Mouse (Mus musculus): ENCODE data around the gene Tmem63c.

- TF ChIP-seq POLR2A (IDR thresholded peaks at IDR 0.05; ENCODE audit: insufficient read depth, low read depth, low read length) (no peak), CTCF (IDR thresholded peaks at IDR 0.05; ENCODE audit: insufficient read depth, low read depth, low read length) (no peak)
Measured at GRCm38 (mm10) chr12:87028068-87028467, 6.9 kb downstream of the Tmem63c start.

All from olfactory bulb, adult 2 months (tissue).